Mouse (Mus musculus) E14TG2a.4 (cell line): ENCODE data around the gene Sat1.

Experiments
- CTCF ChIP-seq: conservative IDR thresholded peaks from 2 replicates; pipeline ENCODE4 v1.5.1; 2014; ENCODE audit warnings: low read length
- NANOG ChIP-seq: IDR thresholded peaks from 2 replicates; pipeline ENCODE4 v1.6.1; 2014; ENCODE audit warnings: borderline replicate concordance, low read length, mixed read lengths

GRCm38 (mm10) chrX:155215501-155216248 is 574 bp downstream of the Sat1 start:
- no peak for TF ChIP-seq CTCF
- no peak for TF ChIP-seq NANOG
